Mouse (Mus musculus) midbrain, embryonic 14.5 days (tissue): ENCODE data around the gene Kcna6. TPM values are rescaled to one million over a fixed set of nuclear protein-coding genes. Genes with fewer than 3 reads are reported as not detected.
A peak's percentile ranks its signal among the peaks of the same experiment; 100 is the strongest.

Source experiments
- ATAC-seq: fragments of 200-750 bp; cut with Nextera tagmentation; 2 replicates; pipeline ENCODE4 v1.8.0; 2017; ENCODE audit warnings: moderate number of reproducible peaks, moderate library complexity; ENCODE audit not compliant: low FRiP score, low TSS enrichment
- DNase-seq: peaks from one replicate; pipeline ENCODE4 v3.0.0-alpha.2; 2015
- H3K27ac ChIP-seq: fragments of 300-500 bp; sonication (generic); replicated peaks from 2 replicates; pipeline ENCODE4 v1.5.1; 2014; ENCODE audit warnings: mild to moderate bottlenecking, low read depth, low read length, moderate library complexity
- H3K27me3 ChIP-seq: fragments of 300-500 bp; sonication (generic); 2 replicates; pipeline ENCODE4 v1.6.1; 2014; ENCODE audit warnings: low read length, control low read depth, mixed read lengths; ENCODE audit not compliant: control insufficient read depth, insufficient read depth
- H3K36me3 ChIP-seq: fragments of 300-500 bp; sonication (generic); 2 replicates; pipeline ENCODE4 v1.6.1; 2014; ENCODE audit warnings: low read length, control low read depth; ENCODE audit not compliant: control insufficient read depth, insufficient read depth
- H3K4me1 ChIP-seq: fragments of 300-500 bp; sonication (generic); 2 replicates; pipeline ENCODE4 v1.6.1; 2014; ENCODE audit warnings: mild to moderate bottlenecking, antibody characterized with exemption, low read length, control low read depth; ENCODE audit not compliant: control insufficient read depth, insufficient read depth
- H3K4me2 ChIP-seq: fragments of 300-500 bp; sonication (generic); 2 replicates; pipeline ENCODE4 v1.6.1; 2014; ENCODE audit warnings: mild to moderate bottlenecking, low read length, moderate library complexity
- H3K4me3 ChIP-seq: fragments of 300-500 bp; sonication (generic); replicated peaks from 2 replicates; pipeline ENCODE4 v1.5.1; 2014; ENCODE audit warnings: low read depth, low read length
- H3K9ac ChIP-seq: fragments of 300-500 bp; sonication (generic); replicated peaks from 2 replicates; pipeline ENCODE4 v1.6.1; 2014; ENCODE audit warnings: mild to moderate bottlenecking, low read length, moderate library complexity
- H3K9me3 ChIP-seq: fragments of 300-500 bp; sonication (generic); 2 replicates; pipeline ENCODE4 v1.6.1; 2016; ENCODE audit warnings: low read length, control low read depth, mixed read lengths; ENCODE audit not compliant: control insufficient read depth
- WGBS: fragments of 180-500 bp; shearing (Covaris S2); extraction: QIAGEN DNeasy Blood & Tissue Kit; methylation state at CpG from one replicate; pipeline ENCODE4 v1.1.7; 2014; 5-methylcytosine and 5-hydroxymethylcytosine counted together
- polyA plus RNA-seq: library from polyadenylated mRNA; unstranded; fragments of >200 nt; fragmentation: Nextera tagmentation; extraction: Ambion mirVana; gene quantifications from 2 replicates; pipeline ENCODE4 v1.2.1, GENCODE M21; 2014

Gene Kcna6
- polyA plus RNA-seq, 1 experiment from 2014 or later: 13.3 TPM

DNA sequence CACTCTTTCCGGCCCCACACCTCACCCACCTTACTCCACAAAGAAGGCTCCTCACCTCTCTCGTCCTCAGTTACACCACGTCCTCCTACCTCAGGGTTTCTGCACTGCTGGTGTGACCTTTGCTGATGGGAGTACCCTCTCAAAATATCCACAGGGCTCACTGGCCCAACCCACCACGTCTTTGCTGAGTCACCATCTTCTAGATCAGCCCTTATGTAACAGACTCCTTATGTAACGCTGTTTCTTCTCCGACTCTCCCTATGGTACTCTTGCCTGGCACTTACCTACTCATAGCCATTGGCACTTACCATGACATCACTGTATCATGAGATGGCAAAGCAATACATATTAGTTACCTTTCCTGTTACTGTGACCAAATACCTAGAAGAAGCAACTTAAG is 27.9 kb downstream of the Kcna6 start:
- Histone ChIP-seq H3K27ac (no peak overlapping the region), H3K4me2 (no peak overlapping the region), H3K27me3 (no peaks in the 10 kb centered on the region), H3K4me3 (no peak overlapping the region), H3K4me1 (no peaks in the 10 kb centered on the region), H3K9me3 (no peaks in the 10 kb centered on the region), H3K36me3 (no peaks in the 10 kb centered on the region), H3K9ac (no peak overlapping the region)
- 84% methylated on average over 6 of the region's 6 CpGs for WGBS
- DNase-seq: no peak
- no peak for ATAC-seq

DNA sequence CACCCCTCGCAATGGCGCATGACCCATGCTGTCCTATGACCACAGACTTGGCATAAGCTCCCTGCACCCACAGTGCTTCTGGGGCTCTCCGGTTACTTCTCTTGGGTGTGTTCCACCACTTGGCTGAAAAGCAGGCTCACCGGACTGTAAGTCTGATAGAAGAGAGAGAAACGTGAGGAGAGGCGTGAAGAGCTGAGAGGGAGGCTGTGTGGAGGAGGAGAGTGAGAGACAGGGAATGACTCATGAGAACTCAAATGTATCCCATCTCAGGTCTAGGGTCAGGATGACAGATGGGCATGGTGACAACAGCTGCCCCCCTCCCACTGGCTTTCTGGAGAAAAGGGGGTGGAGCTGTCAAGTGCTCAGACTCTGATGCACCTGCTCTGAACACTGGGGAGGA is 34.5 kb downstream of the Kcna6 start:
- H3K27me3 ChIP-seq: no peaks in the 10 kb centered on the region
- no peak overlapping the region for H3K27ac ChIP-seq
- no peaks in the 10 kb centered on the region; the same call in 1 of the 2 replicates for H3K36me3 ChIP-seq
- H3K9ac ChIP-seq: no peak overlapping the region
- WGBS: 84% methylated on average over 6 of the region's 6 CpGs
- no peaks in the 10 kb centered on the region for H3K9me3 ChIP-seq
- no peak overlapping the region for H3K4me2 ChIP-seq
- DNase-seq (no peak), ATAC-seq (no peak)
- H3K4me1 ChIP-seq: peaks cover 3% of the 10 kb centered on the region; the same call in 1 of the 2 replicates
- H3K4me3 ChIP-seq: no peak overlapping the region

DNA sequence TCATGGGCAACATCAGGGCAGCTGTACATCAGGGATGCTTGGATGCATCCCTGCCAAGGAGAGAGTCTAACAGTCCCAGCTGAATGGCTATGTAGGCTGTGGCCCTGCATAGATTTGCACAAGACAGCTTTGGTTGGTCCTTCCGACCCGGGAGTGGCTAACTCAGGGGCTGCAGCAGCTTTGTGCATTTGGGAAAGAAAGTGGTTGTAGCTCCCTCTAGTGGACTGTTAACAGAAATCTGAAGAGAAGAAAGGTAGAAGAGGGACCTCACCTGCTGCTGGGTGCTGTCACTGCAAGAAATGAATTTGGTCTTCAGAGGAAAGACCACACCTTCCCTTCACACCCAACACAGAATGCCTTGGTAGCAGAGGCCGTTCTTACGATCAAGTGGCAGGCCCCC is 36.0 kb downstream of the Kcna6 start:
- H3K4me1 ChIP-seq: peaks cover 3% of the 10 kb centered on the region; the same call in 1 of the 2 replicates
- H3K9me3 ChIP-seq: no peaks in the 10 kb centered on the region
- no peak overlapping the region for H3K4me3 ChIP-seq
- no peak overlapping the region for H3K27ac ChIP-seq
- H3K9ac ChIP-seq: no peak overlapping the region
- ATAC-seq: no peak
- no peaks in the 10 kb centered on the region for H3K27me3 ChIP-seq
- 33% methylated on average over 4 of the region's 4 CpGs for WGBS
- peak; percentile 84 for DNase-seq
- H3K36me3 ChIP-seq: no peaks in the 10 kb centered on the region; the same call in 1 of the 2 replicates
- no peak overlapping the region for H3K4me2 ChIP-seq

DNA sequence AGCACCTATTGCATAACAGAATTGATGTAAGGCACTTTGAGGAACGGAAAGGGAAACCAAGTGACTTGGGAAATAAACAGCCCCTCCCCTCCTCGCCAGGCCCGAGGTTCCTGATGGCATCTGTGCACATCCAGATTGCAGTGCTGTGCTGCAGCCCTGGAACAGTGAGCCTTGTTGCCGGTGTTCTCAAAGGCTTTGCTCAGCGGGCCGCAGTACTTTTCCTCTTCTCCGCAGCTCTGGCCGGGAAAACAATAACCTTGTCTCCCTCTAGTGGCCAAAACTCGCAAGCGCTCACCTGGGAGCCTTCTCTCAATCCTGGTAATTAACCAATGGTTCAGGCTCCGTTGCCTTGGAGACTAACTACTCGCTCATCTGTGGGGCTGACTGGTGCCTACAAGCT is 38.4 kb downstream of the Kcna6 start:
- H3K27ac ChIP-seq: no peak overlapping the region
- no peaks in the 10 kb centered on the region for H3K9me3 ChIP-seq
- H3K4me2 ChIP-seq: peak overlapping the region; percentile 30
- H3K4me1 ChIP-seq: peaks cover 3% of the 10 kb centered on the region; the same call in 1 of the 2 replicates
- ATAC-seq (peak; percentile 80), DNase-seq (peak; percentile 93)
- no peaks in the 10 kb centered on the region for H3K27me3 ChIP-seq
- no peak overlapping the region for H3K9ac ChIP-seq
- 3% methylated on average over 12 of the region's 12 CpGs for WGBS
- H3K36me3 ChIP-seq: no peaks in the 10 kb centered on the region; the same call in 1 of the 2 replicates
- H3K4me3 ChIP-seq: no peak overlapping the region

DNA sequence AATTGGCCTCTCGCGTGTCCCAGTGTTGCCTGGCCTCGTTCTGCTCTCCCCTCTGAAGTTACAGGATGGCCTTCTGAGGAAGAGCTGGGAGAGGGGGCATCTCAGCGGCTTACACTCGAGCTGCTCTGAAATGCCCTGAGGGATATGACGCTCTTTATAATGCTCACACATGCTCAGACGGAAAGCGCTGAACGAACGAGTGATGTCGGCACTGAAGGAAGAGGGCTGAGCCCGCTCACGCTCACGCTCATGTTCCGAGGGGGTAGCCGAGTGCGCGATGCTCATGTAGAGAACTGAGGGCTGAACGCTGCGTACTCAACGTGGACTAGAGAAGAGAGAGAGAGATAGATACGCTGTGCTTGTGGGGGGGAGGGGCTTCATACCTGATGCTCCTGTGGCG is 39.3 kb downstream of the Kcna6 start:
- DNase-seq: peak; percentile 42
- no peak overlapping the region for H3K9ac ChIP-seq
- H3K9me3 ChIP-seq: no peaks in the 10 kb centered on the region
- no peaks in the 10 kb centered on the region for H3K36me3 ChIP-seq
- H3K4me1 ChIP-seq: peaks cover 3% of the 10 kb centered on the region; the same call in 1 of the 2 replicates
- 0 out of 2 replicates have a peak, but pooled peaks have one; percentile 4 for ATAC-seq
- H3K4me3 ChIP-seq: no peak overlapping the region
- no peak overlapping the region for H3K27ac ChIP-seq
- peak overlapping the region; percentile 21; the same call in 1 of the 2 replicates for H3K4me2 ChIP-seq
- 68% methylated on average over 23 of the region's 23 CpGs for WGBS
- H3K27me3 ChIP-seq: no peaks in the 10 kb centered on the region

- H3K4me1 ChIP-seq: peaks cover 3% of the 10 kb centered on the region; the same call in 1 of the 2 replicates
- no peaks in the 10 kb centered on the region for H3K36me3 ChIP-seq
- 64% methylated on average over 5 of the region's 5 CpGs for WGBS
- no peak for DNase-seq
- H3K27ac ChIP-seq: no peak overlapping the region
- no peak overlapping the region for H3K4me3 ChIP-seq
- ATAC-seq: no peak
- no peak overlapping the region for H3K4me2 ChIP-seq
- no peak overlapping the region for H3K9ac ChIP-seq
- no peaks in the 10 kb centered on the region for H3K9me3 ChIP-seq
- H3K27me3 ChIP-seq: no peaks in the 10 kb centered on the region
These were observed 40.5 kb downstream of the Kcna6 start for GRCm38 (mm10) chr6:126699995-126700394.

DNA sequence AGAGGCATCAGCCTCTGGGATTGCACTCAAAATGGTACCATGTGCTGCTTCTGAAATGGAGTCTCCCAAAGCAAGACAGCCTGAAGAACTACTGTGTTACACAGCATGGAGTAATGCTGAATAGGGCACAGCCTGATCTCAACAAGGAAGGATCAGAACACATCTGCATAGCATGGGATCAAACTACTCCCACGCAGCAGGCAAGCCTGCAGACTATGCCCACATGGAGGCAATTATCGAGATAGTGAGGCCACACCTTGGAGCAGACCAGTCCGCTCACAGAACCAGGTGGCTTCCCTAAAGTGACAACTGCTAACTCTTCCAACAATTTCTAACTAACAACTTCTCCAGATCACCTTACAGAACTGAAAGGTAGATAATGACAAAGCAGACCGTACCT is 53.4 kb downstream of the Kcna6 start:
- no peaks in the 10 kb centered on the region for H3K36me3 ChIP-seq
- whole genome bisulfite sequencing: 84% methylated on average over 4 of the region's 4 CpGs

DNA sequence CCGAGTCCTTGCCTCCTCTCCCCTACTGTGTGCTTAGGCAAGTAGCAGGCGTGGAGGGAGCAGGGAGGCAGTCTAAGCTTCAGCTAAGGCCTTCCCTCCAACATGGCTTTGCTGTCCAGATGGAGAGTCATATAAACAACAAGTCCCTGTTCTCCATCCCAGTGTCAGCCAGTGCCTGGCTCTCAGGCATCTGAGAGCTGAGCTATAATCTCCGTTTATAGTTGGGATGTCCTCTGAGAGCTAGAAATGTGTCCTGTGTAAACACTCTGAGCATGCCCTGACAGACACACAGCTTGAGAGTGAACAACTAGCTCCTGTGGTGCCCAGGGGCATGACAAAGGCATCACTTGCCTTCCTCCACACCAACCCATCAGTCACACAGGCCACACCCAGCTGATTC is 55.3 kb downstream of the Kcna6 start:
- Histone ChIP-seq H3K27me3 (no peaks in the 10 kb centered on the region), H3K4me1 (no peaks in the 10 kb centered on the region), H3K9me3 (no peaks in the 10 kb centered on the region), H3K36me3 (no peaks in the 10 kb centered on the region), H3K4me2 (no peak overlapping the region), H3K4me3 (no peak overlapping the region), H3K9ac (no peak overlapping the region), H3K27ac (no peak overlapping the region)
- WGBS: 74% methylated on average over 3 of the region's 3 CpGs
- ATAC-seq: no peak
- no peak for DNase-seq

More for the DNA sequence above, 53.4 kb downstream of the Kcna6 start:
- no peak for ATAC-seq
- H3K9me3 ChIP-seq: no peaks in the 10 kb centered on the region
- H3K27ac ChIP-seq: no peak overlapping the region
- no peak for DNase-seq
- H3K9ac ChIP-seq: no peak overlapping the region
- H3K4me3 ChIP-seq: no peak overlapping the region
- no peak overlapping the region for H3K4me2 ChIP-seq
- no peaks in the 10 kb centered on the region for H3K27me3 ChIP-seq
- no peaks in the 10 kb centered on the region for H3K4me1 ChIP-seq

DNA sequence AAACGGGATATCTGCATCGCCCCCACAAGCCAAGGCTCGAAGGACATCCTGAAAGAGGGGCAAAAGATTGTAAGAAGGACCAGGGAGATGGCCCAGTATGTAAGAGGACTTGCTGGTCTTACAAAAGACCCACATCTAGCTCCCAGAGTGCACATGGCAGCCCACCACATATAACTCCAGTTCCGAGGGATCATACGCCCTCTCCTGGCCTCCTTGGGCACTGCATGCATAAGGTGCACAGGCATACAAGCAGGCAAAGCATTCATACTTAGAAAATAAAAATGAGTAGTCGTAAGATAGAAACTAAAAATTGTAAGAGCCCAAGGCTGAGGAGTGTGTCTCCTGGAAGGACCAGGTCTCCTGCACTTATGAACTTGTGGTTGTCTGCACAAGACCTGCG is 61.5 kb downstream of the Kcna6 start:
- Histone ChIP-seq H3K27me3 (no peaks in the 10 kb centered on the region), H3K4me1 (no peaks in the 10 kb centered on the region), H3K9me3 (no peaks in the 10 kb centered on the region), H3K36me3 (no peaks in the 10 kb centered on the region), H3K9ac (no peak overlapping the region), H3K4me3 (no peak overlapping the region), H3K27ac (no peak overlapping the region), H3K4me2 (no peak overlapping the region)
- DNase-seq (peak; percentile 37), ATAC-seq (no peak)
- 66% methylated on average over 7 of the region's 7 CpGs for WGBS
